Mouse (Mus musculus): ENCODE data around the gene Mup5.
"Not testable (repeated sequence)": the region's sequence is repeated elsewhere in the genome, so short reads cannot be mapped to it uniquely, and the experiment has no call there.

The Mup5 gene

GRCm38 (mm10) chr4:61834952-61835708, at the start of gene Mup5:
Gene Mup5, minus strand, starts transcription at chr4:61835233.
- in situ Hi-C loops (cut with MseI, MboI): no loop called here

- in situ Hi-C loops (cut with MseI, MboI): no loop called here
Measured at GRCm38 (mm10) chr4:61858160-61858559, 23.1 kb upstream of the Mup5 start.

GRCm38 (mm10) chr4:61855831-61856698, 21.0 kb upstream of the Mup5 start:
- in situ Hi-C loops (cut with MseI, MboI): no loop called here

GRCm38 (mm10) chr4:61855344-61855743, 20.3 kb upstream of the Mup5 start:
- in situ Hi-C loops (cut with MseI, MboI): no loop called here

- in situ Hi-C loops (cut with MseI, MboI): no loop called here
Measured at GRCm38 (mm10) chr4:61844758-61845455, 9.9 kb upstream of the Mup5 start.

GRCm38 (mm10) chr4:61829211-61829610, 5.8 kb downstream of the Mup5 start:
- in situ Hi-C loops (cut with MseI, MboI): no loop called here

- in situ Hi-C loops (cut with MseI, MboI): no loop called here
Measured at GRCm38 (mm10) chr4:61823185-61823584, 11.8 kb downstream of the Mup5 start.

GRCm38 (mm10) chr4:61822541-61822940, 12.5 kb downstream of the Mup5 start:
- in situ Hi-C loops (cut with MseI, MboI): not testable (repeated sequence)

GRCm38 (mm10) chr4:61815602-61816001, 19.4 kb downstream of the Mup5 start:
- in situ Hi-C loops (cut with MseI, MboI): no loop called here

GRCm38 (mm10) chr4:61813435-61813834, 21.6 kb downstream of the Mup5 start:
- in situ Hi-C loops (cut with MseI, MboI): no loop called here

- in situ Hi-C loops (cut with MseI, MboI): not testable (repeated sequence)
Measured at GRCm38 (mm10) chr4:61811193-61811592, 23.8 kb downstream of the Mup5 start.

GRCm38 (mm10) chr4:61808926-61809325, 26.1 kb downstream of the Mup5 start:
- in situ Hi-C loops (cut with MseI, MboI): not testable (repeated sequence)

GRCm38 (mm10) chr4:61789699-61790098, 45.3 kb downstream of the Mup5 start:
- in situ Hi-C loops (cut with MseI, MboI): not testable (repeated sequence)

- in situ Hi-C loops (cut with MseI, MboI): not testable (repeated sequence)
Measured at GRCm38 (mm10) chr4:61784231-61784630, 50.8 kb downstream of the Mup5 start.

GRCm38 (mm10) chr4:61782169-61782568, 52.9 kb downstream of the Mup5 start, which contains the start of gene Mup19:
Gene Mup19, minus strand, starts transcription at chr4:61782269.
- in situ Hi-C loops (cut with MseI, MboI): not testable (repeated sequence)

All from mouse trophoblast stem cell (cell line).